In the genomic region with DNA sequence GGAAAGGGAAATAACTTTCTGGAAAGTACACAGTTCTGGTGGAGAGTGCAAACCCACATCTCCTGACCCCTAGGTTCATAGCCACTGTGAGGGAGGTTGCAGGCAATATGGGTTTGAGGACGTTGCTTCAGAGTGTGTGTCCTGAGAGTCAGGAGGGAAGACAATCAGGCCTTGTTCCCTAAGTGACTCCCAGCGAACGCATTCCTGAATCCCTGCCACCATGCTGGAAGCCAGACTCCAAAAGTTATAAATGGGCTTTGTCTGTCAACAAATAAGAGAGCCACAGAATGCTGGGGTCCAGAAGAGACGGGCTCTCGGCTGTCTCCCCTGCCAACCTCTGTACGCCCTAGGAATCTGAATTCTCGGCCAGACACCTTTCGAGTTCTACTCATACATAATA, we compare ENCODE assay signal across 14 mouse cellular contexts. TPM values are rescaled to one million over a fixed set of nuclear protein-coding genes. Genes with fewer than 3 reads are reported as not detected.
DNase-seq lines count a peak whose midpoint lies in the region; ATAC-seq lines count a peak whose summit lies in the region.
"Had no signal": no experiment of that assay in that cellular context is flagged by ENCODE, and none has a peak within 500 bp of the region (broad histone marks: within the 10 kb centered on the region; RNA-seq: fewer than 3 reads in every experiment).

No protein-coding gene starts in this region.

- H3K4me3 ChIP-seq in embryonic facial prominence, embryonic 11.5 days (ENCODE audit: low read depth, low read length) = no peak overlapping the region
- no peak overlapping the region for H3K4me3 ChIP-seq in embryonic facial prominence, embryonic 10.5 days
- H3K4me3 ChIP-seq in midbrain, embryonic 14.5 days (replicated peaks; ENCODE audit: low read depth, low read length) = no peak overlapping the region
- H3K4me3 ChIP-seq in limb, embryonic 10.5 days = no peak overlapping the region
- H3K4me3 ChIP-seq: erythroblast, embryonic 14.5 days; limb, embryonic 15.5 days had no signal

- no peak for ATAC-seq in embryonic facial prominence, embryonic 11.5 days (replicated peaks; ENCODE audit: insufficient number of reproducible peaks, low FRiP score, low TSS enrichment, low read depth)
- ATAC-seq in midbrain, embryonic 14.5 days (ENCODE audit: low FRiP score, low TSS enrichment) = no peak
- no peak for ATAC-seq in megakaryocyte, adult 5-6 weeks (ENCODE audit: poor library complexity, severe bottlenecking)

- H3K27ac ChIP-seq in embryonic facial prominence, embryonic 11.5 days (replicated peaks; ENCODE audit: low read depth, low read length) = 0 out of 2 replicates have a peak overlapping the region, but pooled peaks have one; percentile 38
- no peak overlapping the region for H3K27ac ChIP-seq in embryonic facial prominence, embryonic 10.5 days (replicated peaks)
- no peak overlapping the region for H3K27ac ChIP-seq in midbrain, embryonic 14.5 days (replicated peaks; ENCODE audit: low read depth, low read length)
- H3K27ac ChIP-seq in limb, embryonic 10.5 days = no peak overlapping the region
- H3K27ac ChIP-seq: limb, embryonic 15.5 days had no signal

- no peak overlapping the region for H3K9ac ChIP-seq in embryonic facial prominence, embryonic 11.5 days (replicated peaks; ENCODE audit: low read length)
- no peak overlapping the region for H3K9ac ChIP-seq in midbrain, embryonic 14.5 days (replicated peaks; ENCODE audit: low read length)
- H3K9ac ChIP-seq: limb, embryonic 15.5 days had no signal

- H3K27me3 ChIP-seq in embryonic facial prominence, embryonic 11.5 days (ENCODE audit: control insufficient read depth, insufficient read depth, low read length) = no peaks in the 10 kb centered on the region
- H3K27me3 ChIP-seq in embryonic facial prominence, embryonic 10.5 days (replicated peaks; ENCODE audit: low read depth, poor library complexity, severe bottlenecking) = 0 out of 2 replicates have a peak, but pooled peaks cover 6% of the 10 kb centered on the region
- no peaks in the 10 kb centered on the region for H3K27me3 ChIP-seq in midbrain, embryonic 14.5 days (ENCODE audit: control insufficient read depth, insufficient read depth, low read length)
- H3K27me3 ChIP-seq in limb, embryonic 10.5 days (ENCODE audit: low read depth, poor library complexity, severe bottlenecking) = no peaks in the 10 kb centered on the region
- H3K27me3 ChIP-seq: limb, embryonic 15.5 days had no signal

- no peak for DNase-seq in embryonic facial prominence, embryonic 11.5 days (ENCODE audit: low spot score)
- no peak for DNase-seq in embryonic facial prominence, embryonic 10.5 days (ENCODE audit: low spot score)
- peak; percentile 59 for DNase-seq in brain, adult 2 months (ENCODE audit: low read depth, low spot score)
- peak; percentile 43 to 55 for DNase-seq in heart, postnatal 36 days
- DNase-seq in midbrain, embryonic 14.5 days = peak; percentile 58
- DNase-seq in embryo, embryonic 10 days (ENCODE audit: low spot score) = no peak
- no peak for DNase-seq in limb, embryonic 10.5 days (ENCODE audit: low spot score)
- DNase-seq: kidney, postnatal 14 days; layer of hippocampus, postnatal 36 days; lung, postnatal 14 days; thymus, adult 18-20 months had no signal

- intact Hi-C loops in heart, postnatal 36 days (cut with DNase I) = no loop called here

- no peak overlapping the region for H3K4me2 ChIP-seq in embryonic facial prominence, embryonic 11.5 days (ENCODE audit: low read depth, low read length)
- H3K4me2 ChIP-seq in midbrain, embryonic 14.5 days (ENCODE audit: low read length) = no peak overlapping the region
- H3K4me2 ChIP-seq: limb, embryonic 15.5 days had no signal

- 41% methylated on average over 8 of the region's 8 CpGs for WGBS in embryonic facial prominence, embryonic 11.5 days
- WGBS in embryonic facial prominence, embryonic 10.5 days = 41% methylated on average over 8 of the region's 8 CpGs
- WGBS in midbrain, embryonic 14.5 days = 42% methylated on average over 8 of the region's 8 CpGs
- 83% methylated on average over 8 of the region's 8 CpGs for WGBS in limb, embryonic 10.5 days

- no peaks in the 10 kb centered on the region for H3K36me3 ChIP-seq in embryonic facial prominence, embryonic 11.5 days (replicated peaks; ENCODE audit: control insufficient read depth, insufficient read depth, low read depth, low read length)
- H3K36me3 ChIP-seq in embryonic facial prominence, embryonic 10.5 days (replicated peaks) = no peaks in the 10 kb centered on the region
- H3K36me3 ChIP-seq in midbrain, embryonic 14.5 days (ENCODE audit: control insufficient read depth, insufficient read depth, low read length) = no peaks in the 10 kb centered on the region
- H3K36me3 ChIP-seq in limb, embryonic 10.5 days = no peaks in the 10 kb centered on the region
- H3K36me3 ChIP-seq: limb, embryonic 15.5 days had no signal

- no peaks in the 10 kb centered on the region for H3K4me1 ChIP-seq in embryonic facial prominence, embryonic 11.5 days (ENCODE audit: control insufficient read depth, insufficient read depth, low read length)
- peaks cover 25% of the 10 kb centered on the region for H3K4me1 ChIP-seq in embryonic facial prominence, embryonic 10.5 days
- H3K4me1 ChIP-seq in midbrain, embryonic 14.5 days (ENCODE audit: control insufficient read depth, insufficient read depth, low read length) = peaks cover 1% of the 10 kb centered on the region; the same call in 1 of the 2 replicates
- peaks cover 15% of the 10 kb centered on the region for H3K4me1 ChIP-seq in limb, embryonic 10.5 days

- H3K9me3 ChIP-seq in embryonic facial prominence, embryonic 11.5 days (replicated peaks; ENCODE audit: control insufficient read depth, low read length) = no peaks in the 10 kb centered on the region
- no peaks in the 10 kb centered on the region for H3K9me3 ChIP-seq in embryonic facial prominence, embryonic 10.5 days
- no peaks in the 10 kb centered on the region for H3K9me3 ChIP-seq in midbrain, embryonic 14.5 days (ENCODE audit: control insufficient read depth, low read length)
- no peaks in the 10 kb centered on the region for H3K9me3 ChIP-seq in limb, embryonic 10.5 days (replicated peaks)
- H3K9me3 ChIP-seq: limb, embryonic 15.5 days had no signal

RNA-seq across cellular contexts. Expression of gene Rplp1, which starts 24.5 kb away (rescaled TPM):
- polyA plus RNA-seq in embryonic facial prominence, embryonic 11.5 days (2014; fragmentation: Nextera tagmentation; extraction: Ambion mirVana) = 1,072 and 1,174 TPM in 2 replicates
- polyA plus RNA-seq in embryonic facial prominence, embryonic 10.5 days (2016; fragmentation: Nextera tagmentation; extraction: Ambion mirVana) = 1,152 and 1,189 TPM in 2 replicates
- 1,000 to 10,000 TPM; 1,412 to 1,619 TPM for total RNA-seq in heart, postnatal 36 days (2021)
- 935 and 1,231 TPM in 2 replicates for polyA plus RNA-seq in midbrain, embryonic 14.5 days (2014; fragmentation: Nextera tagmentation; extraction: Ambion mirVana)
- total RNA-seq in megakaryocyte, adult 5-6 weeks (2015) = 1,617 and 1,884 TPM in 2 replicates
- total RNA-seq in megakaryocyte, adult 5-6 weeks (2017) = 3,108 and 3,204 TPM in 2 replicates
- 1,122 and 1,351 TPM in 2 replicates for polyA plus RNA-seq in limb, embryonic 10.5 days (2016; fragmentation: Nextera tagmentation; extraction: Ambion mirVana)

RNA-seq across cellular contexts. Expression of gene Kif23, which starts 56.7 kb away (rescaled TPM):
- 121 and 127 TPM in 2 replicates for polyA plus RNA-seq in embryonic facial prominence, embryonic 11.5 days (2014; fragmentation: Nextera tagmentation; extraction: Ambion mirVana)
- 112 and 118 TPM in 2 replicates for polyA plus RNA-seq in embryonic facial prominence, embryonic 10.5 days (2016; fragmentation: Nextera tagmentation; extraction: Ambion mirVana)
- 1 to 10 TPM; 1.7 to 2.4 TPM for total RNA-seq in heart, postnatal 36 days (2021)
- 9.6 and 26.3 TPM in 2 replicates for polyA plus RNA-seq in midbrain, embryonic 14.5 days (2014; fragmentation: Nextera tagmentation; extraction: Ambion mirVana)
- 160 and 172 TPM in 2 replicates for total RNA-seq in megakaryocyte, adult 5-6 weeks (2015)
- total RNA-seq in megakaryocyte, adult 5-6 weeks (2017) = 309 and 311 TPM in 2 replicates
- polyA plus RNA-seq in limb, embryonic 10.5 days (2016; fragmentation: Nextera tagmentation; extraction: Ambion mirVana) = 102 and 117 TPM in 2 replicates

Comparison
In these comparisons a context has a peak if more than half of its experiments do, and no peak if none do; other contexts are left out.
1. DNase-seq: peak in brain, adult 2 months (single experiment), heart, postnatal 36 days (2 of 2) and midbrain, embryonic 14.5 days (single experiment); none in embryonic facial prominence, embryonic 11.5 days (single experiment), embryonic facial prominence, embryonic 10.5 days (single experiment), embryo, embryonic 10 days (single experiment) and limb, embryonic 10.5 days (single experiment).